Mouse (Mus musculus) heart, postnatal 25 days (tissue): ENCODE results near the gene Mecp2. TPM values are rescaled to one million over a fixed set of nuclear protein-coding genes. Genes with fewer than 3 reads are reported as not detected.
"Not testable (repeated sequence)": the region's sequence is repeated elsewhere in the genome, so short reads cannot be mapped to it uniquely, and the experiment has no call there.

ENCODE experiments used
- DNase-seq: peaks from one replicate; pipeline ENCODE4 v3.0.0; 2022; ENCODE audit warnings: low spot score
- intact Hi-C: fragments of 180-260 bp; cut with DNase I; formaldehyde crosslinking; loops from one replicate; pipeline ENCODE4 v1.15.1; 2025
- total RNA-seq, 2 experiments: library from RNA; stranded (reverse); gene quantifications; 2 replicates each; pipeline ENCODE4 v1.2.3; 2021

Gene Mecp2
- total RNA-seq = 10 to 100 TPM; 27.2 to 30.1 TPM

DNA sequence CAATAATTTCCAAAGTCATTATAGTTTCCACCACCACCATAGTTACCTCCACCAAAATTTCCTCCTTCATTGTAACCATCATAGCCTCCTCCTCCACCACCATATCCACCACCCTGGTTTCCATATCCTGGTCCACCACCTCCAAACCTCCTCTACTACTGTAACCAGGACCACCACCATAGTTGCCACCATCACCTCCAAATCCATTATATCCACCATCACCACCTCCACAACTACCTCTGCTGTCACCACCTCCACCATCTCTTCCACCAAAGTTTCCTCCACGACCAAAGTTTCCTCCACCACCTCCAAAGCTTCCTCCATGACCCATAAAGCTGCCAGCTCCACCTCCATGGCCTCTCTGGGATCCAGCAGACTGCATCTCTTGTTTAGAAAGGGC is at the start of gene Mecp2:
Mecp2 (minus strand) TSS at position 101 of the 400 bp plus-strand sequence.
- DNase-seq, intact Hi-C loops: not testable (repeated sequence)

DNA sequence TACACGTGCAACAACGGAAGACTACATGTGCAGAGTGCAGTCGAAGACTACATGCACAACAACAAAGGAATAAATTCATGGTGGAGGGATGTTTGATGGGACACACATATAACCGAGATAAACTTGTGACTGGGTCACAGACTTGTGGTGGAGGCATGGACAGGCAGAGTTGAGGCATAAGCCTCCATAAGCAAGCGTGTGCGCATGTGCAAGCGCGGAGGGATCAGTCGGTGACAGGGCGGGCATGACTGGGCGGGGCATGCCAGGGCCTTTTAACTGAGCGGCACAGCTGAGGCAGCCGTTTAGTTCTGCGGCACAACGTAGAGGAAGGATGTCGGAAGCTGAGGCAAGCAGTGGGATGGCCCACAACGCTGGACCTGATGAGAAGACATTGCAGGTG is 41.8 kb upstream of the Mecp2 start, which contains the start of gene Tktl1:
Tktl1 (plus strand) TSS at position 301 of the 400 bp plus-strand sequence.
- no peak for DNase-seq
- intact Hi-C loops = no loop called here

DNA sequence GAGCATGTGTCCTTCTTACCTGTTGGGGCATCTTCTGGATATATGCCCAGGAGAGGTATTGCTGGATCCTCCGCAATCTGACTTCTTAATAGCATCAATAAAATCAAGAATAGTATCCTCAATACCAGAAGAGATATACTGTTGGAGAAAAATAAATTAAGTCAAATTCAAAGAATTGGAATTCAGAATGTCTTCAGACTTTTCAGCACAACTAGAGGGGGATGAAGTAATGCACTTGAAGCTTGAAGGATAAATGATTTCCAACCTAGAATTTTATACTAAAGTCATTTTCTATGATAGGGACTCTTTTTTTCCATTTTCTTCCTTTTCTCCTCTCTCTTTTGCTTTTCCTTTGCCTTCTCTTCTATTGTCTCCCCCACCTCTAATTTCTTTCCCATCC is 32.6 kb upstream of the Mecp2 start, which contains the start of gene Tex28:
Tex28 (minus strand) TSS at position 101 of the 400 bp plus-strand sequence.
- intact Hi-C loops = no loop called here
- no peak for DNase-seq

DNA sequence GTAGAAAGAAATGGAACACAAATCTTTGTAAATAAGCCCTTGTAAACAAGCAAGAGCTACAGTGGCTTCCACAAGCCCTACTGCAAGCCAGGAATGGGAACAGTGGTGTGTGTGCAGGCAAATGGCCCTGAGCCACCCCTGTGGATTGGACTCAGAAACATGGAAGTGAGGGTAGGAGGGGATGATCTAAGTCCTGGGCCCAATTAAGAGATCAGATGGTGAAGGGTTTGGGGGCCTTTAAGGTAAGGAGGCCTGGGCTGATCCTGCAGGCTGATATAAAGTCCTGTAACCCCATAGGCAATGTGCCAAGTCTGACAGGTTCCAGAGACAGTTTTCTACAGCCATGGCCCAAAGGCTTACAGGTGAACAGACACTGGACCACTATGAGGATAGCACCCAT is 8.0 kb downstream of the Mecp2 start, which contains the start of gene Opn1mw:
Opn1mw (plus strand) TSS at position 301 of the 400 bp plus-strand sequence.
- intact Hi-C loops = no loop called here
- no peak for DNase-seq

DNA sequence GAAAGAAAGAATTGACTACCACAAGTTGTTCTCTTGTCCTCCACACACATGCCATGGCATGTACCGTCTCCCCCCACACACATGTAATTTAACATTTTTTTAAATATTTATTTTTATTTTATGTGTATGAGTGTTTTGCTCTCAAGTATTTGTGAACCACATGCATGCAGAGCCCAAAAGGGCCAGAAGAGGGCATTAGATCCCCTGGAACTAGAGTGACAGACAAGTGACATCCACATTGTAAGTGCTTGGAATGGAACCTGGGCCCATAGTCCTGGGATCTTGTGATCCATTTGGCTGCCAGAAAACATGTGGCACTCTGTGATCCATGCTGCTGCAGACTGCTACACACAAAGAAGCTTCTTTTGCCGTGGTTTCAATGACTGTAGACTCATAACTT is 10.2 kb downstream of the Mecp2 start:
- intact Hi-C loops = no loop called here
- no peak for DNase-seq

DNA sequence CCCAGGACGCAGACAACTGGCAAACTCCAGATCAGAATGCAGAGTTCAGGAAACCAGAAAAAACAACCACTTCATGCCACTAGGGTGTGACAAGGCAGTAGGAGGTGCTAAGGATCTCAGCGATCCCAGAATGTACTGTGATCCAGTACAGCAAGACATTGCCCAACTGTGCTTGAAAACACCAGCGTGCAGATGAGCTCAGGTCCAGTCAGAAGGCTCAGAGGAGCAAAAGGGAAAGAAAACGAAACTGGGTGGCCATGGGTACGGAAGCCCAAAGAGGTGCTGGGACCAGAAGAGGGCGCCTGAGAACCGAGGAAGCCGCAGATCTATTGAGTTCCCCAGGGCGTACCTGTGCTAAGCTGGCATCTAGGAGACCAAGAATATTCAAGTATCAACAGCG is 19.7 kb downstream of the Mecp2 start:
- intact Hi-C loops = loop anchor here (5.0 kb wide), 2 partner anchors 132 to 297 kb away; partner anchors contain the start of gene Flna
- DNase-seq = peak; percentile 8

DNA sequence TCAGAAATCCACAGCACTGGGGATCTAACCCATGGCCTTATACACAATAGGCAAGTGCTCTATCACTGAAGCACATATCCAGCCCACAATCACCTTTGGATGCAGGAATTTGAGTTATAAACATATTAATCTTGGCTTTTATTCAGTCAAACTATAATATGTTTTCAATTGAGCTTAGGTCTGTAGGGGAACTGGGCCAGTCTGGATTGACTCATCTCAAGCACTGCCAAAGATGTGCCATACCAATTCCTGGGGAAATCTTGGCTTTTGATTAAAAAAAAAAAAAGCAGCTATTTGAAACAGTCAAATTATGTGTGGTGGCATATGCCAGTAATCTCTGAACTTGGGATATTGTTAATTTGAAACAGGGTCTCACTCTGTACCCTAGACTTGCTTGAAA is 21.1 kb downstream of the Mecp2 start:
- no peak for DNase-seq
- intact Hi-C loops = no loop called here

DNA sequence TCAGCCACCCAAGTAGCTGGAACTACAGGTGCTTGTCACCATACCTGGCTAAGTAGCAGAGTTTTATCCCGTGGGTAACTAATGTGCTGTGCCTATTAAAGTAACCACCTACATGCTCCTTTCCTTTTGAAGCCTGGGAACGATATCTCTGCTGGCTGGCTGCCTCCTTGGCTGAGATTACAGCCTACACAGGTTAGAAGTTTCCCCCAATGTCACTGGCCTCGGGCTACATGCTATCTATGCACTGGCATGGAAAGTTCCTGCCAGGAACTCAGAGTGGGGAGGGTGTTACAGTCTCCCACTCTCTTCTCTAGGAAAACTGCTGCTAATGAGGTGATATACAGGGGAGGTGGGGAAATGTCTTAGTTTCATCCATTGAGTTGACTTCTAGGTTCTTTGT is 26.4 kb downstream of the Mecp2 start:
- no peak for DNase-seq
- intact Hi-C loops = no loop called here

DNA sequence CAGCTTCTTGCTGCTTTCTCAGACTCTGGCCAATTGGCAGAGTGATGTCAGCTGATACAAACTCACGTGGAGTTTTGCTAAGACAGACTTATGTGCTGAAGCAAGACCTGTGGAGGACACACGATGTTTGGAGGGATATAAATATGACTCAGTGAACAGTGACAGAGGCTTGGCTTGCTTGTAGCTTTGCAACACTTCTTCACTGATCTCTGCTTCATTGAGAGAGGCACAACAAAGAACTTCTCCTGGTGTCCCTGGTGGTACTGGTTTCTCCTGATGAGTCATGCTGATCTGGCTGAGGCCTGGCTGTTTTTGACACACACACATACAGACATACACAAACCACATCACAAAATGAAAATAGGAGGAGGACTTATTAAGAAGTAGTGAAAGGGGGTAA is 29.2 kb downstream of the Mecp2 start:
- DNase-seq = no peak
- intact Hi-C loops = no loop called here

DNA sequence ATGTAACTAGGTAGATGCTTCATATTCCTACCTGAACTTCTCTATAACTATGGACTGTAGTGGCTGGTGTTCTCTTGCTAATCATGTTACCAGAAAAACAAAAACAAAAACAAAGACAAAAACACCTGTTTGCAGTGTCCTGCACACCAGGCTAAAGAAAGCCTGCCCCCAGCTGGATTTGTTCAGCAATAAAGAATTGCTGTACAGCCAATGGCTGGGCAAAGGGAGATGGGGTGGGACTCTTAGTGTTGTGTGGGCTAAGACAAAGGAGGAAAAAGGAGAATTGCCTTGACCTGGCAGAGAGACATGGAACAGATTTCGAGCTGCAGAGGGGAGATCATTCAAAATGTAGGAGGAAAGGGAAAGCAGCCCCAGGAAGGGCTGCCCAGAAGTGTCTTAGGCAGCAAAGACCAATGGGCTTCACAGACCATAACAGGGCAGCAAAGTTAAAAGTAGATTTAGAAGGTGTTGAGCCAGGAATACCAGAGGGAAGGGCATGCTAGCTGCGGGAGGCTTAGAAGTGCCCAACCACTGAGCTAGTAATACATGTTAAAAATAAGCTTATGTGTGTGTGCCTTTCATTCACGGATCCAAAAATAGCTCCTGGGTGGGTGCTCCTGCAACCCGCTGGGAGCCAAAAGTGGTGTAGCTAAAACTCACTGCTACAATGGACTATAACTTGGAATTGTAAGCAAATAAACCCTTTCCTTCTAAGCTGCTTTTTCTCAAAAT is 31.5 kb downstream of the Mecp2 start:
- intact Hi-C loops = loop anchor here (5.0 kb wide), 1 partner anchor 81 kb away; the partner anchor contains the start of gene Irak1
- DNase-seq = no peak

DNA sequence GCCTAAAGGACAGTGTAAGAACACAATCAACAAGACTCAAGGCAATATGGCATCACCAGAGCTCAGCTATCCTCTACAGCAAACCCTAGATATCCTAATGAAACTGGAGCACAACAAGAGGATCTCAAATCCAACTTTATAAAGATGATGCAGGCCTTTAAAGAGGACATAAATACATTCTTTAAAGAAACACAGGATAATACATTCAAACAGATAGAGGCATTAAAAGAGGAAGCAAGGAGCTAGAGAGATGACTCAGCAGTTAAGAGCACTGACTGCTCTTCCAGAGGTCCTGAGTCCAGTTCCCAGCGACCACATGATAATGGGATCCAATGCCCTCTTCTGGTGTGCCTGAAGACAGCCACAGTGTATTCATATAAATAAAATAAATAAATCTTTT is 40.0 kb downstream of the Mecp2 start:
- DNase-seq = no peak
- intact Hi-C loops = no loop called here

DNA sequence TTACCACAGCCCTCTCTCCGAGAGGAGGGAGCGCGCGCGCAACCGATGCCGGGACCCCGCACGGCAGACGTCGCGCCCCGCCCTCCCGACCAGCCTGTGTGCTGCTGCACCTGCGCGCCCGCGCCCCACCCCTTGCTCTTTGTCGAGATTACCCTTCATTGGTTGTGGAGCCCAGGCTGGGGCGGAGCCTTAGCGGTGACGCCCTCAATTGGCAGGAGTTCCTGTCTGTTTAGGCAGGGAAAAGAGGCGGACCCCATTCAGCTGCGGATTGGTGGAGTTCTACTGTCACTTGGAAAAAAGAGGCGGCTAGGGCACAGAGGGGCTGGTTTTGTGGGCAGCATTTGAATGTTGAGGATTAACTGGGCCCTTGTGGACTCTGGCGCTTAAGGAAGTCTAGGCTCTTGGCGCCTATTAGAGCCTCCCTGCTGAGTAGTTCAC is 49.5 kb downstream of the Mecp2 start:
- DNase-seq = peak; percentile 97
- intact Hi-C loops = no loop called here

DNA sequence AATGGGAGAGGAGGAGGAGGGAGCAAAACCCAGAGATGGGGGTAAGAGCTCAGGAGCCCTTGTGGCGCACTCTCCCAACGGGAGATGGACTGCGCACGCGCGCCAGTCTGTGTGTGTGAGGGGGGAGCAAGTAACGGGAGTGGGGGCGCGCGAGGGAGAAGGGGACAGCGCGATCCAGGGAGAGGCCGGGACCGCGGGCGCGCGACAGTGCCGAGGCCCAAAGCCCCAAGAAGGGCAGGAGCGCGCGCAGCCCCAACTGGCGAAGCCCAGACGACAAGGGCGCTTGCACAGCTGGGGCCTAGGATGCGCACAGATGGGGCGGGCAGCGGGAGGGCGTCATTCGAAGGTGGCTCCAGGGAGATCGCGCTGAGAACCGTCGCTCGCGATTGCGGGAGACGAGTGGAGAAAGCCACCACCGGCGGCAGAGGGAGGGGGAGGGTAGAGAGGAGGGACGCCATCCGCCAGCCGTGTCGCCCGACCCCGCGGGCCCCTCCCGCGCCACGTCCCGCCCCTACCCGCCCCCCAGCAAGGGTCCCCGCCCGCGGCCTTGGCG is 50.1 kb downstream of the Mecp2 start:
- intact Hi-C loops = loop anchor here (5.0 kb wide), 2 partner anchors 48 to 63 kb away; partner anchors contain the start of gene Irak1
- DNase-seq = peak; percentile 72

DNA sequence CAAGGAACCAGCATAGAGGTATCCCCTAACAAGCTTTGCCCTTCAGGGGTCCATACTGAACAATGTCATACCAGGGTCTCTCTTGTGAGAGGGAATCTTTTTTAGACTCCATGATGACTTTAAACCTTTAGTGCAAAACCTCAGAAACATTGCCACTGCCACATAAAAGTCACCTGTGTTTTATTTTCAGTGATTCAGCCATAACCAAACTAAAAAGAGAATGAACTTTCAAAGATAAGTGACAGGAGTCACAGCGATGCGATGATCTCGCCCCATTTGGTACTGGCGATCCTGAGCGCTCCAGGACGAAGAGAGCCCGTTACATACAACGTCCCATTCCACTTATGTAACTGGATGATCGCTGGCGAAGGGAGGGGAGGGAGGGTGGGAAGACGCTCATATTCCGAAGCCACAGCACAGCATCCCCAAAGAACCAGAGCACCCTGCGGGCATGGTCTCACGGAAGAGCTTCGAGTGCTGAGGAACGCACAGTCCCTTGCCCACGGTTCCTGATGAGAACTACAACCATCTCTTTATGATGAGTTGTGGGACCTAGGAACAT is 50.8 kb downstream of the Mecp2 start:
- no peak for DNase-seq
- intact Hi-C loops = loop anchor here (5.0 kb wide), 2 partner anchors 47 to 62 kb away; partner anchors contain the start of gene Irak1

DNA sequence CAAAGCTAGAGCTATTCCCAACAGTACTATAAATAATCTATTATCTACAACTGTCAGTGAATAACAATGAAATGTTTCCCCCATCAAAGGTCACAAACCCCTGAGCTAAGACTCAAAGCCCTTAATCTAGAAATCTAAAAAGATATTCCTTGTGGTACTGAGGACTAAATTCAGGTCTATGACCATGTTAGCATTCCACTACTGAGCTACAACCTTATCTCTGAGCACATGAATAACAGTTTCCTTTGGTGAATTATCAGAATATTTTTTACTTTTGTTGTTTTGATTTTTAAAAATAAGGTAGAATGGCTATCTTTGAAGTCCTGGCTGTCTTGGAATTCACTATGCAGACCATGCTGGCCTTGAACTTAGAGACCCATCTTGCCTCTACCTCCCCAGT is 64.4 kb downstream of the Mecp2 start:
- intact Hi-C loops = no loop called here
- DNase-seq = no peak

DNA sequence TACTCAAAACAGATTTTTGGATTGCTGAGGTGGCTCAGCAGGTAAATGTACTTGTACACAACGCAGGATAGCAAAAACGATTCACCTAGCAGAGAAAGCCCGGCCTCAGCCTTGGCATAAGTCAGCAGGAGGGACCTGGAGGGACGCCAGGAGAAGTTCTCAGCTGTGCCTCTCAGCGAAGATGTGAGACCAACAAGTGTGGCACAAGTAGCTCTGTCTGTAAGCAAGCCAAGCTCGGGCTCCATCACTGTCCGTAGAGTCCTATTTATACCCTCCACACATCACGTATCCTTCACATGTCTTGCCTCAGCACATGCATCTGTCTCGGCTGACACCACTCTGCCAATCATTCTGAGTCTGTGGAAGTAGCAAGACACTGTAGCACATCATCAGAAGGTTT is 67.3 kb downstream of the Mecp2 start:
- intact Hi-C loops = no loop called here

DNA sequence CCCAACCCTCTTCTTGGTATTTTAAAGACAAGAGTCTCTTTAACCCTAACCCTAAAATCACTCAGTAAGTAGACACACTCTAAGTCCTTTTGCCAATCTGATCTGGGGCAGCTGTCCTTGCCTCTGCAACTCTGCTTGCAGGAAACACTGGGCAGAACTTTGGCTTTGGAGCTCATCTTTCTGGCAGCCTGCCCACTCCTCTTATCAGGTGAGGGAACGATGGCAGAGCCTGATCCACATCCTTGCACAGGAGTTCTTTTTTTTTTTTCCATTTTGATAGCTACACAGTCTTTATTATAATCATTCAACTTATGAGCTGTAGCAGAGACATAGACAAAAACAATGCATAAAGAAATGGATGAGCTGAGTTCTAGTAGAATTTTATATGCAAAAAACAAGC is 90.1 kb downstream of the Mecp2 start:
- intact Hi-C loops = no loop called here
- no peak for DNase-seq

More for the DNA sequence above, 67.3 kb downstream of the Mecp2 start:
- no peak for DNase-seq

DNA sequence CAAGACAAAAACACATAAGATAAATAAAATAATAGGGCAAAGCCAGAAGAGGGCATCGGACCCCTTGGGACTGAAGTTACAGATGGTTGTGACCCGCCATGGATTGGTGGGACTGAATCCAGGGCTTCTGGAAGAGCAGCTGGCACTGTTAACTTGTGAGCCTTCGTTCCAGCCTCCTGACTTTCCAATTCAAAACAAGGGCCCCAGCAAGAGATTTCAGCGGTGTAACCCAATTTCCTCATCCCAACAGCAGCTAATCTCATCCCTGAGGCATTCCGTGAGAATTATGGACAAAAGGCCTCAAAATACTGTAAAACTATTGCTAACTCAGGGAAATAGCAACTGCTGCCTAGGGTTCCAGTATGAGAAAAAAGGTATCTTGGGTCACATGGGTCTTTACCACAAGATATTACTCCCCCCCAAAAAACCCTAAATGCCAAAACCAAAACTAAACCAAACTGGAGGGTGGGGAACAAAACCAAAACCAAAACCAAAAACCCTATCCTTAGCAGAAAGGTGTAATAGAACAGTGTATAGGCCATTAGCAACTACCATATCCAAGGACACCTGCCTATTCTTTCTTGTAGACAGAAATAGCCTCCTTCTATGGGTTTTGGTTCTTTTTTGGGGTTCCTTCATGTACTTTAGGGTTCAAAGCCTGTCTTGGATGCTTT is 97.3 kb downstream of the Mecp2 start:
- DNase-seq = no peak

DNA sequence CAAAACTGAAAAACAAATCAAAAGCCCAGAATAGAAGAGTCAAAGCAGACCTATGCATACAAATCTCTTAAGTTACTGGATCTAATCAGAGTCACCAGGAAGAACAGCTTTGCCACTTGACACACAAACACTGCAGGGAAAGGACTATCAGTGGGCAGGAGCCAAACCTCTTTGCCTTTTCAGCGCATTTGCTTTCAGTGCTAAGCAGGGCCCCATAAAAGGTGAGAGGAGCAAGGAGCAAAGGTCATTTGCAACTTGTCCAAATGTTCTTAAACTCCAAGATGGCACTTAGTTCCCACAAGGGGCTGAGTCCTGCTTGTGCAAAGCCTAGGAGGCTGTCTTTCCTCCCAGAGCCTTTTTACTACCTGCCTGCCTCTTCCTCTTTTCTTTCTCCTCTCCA is 105.2 kb downstream of the Mecp2 start:
- no peak for DNase-seq
- intact Hi-C loops = loop anchor here (5.0 to 10.0 kb wide), 2 partner anchors 32 to 215 kb away; partner anchors contain the start of gene Flna

More for the DNA sequence above, 97.3 kb downstream of the Mecp2 start:
- intact Hi-C loops = loop anchor here (5.0 kb wide), 1 partner anchor 44 kb away; no protein-coding TSS in a partner anchor
